Mouse (Mus musculus): ENCODE measurements around the gene Erg. TPM values are rescaled to one million over a fixed set of nuclear protein-coding genes. Genes with fewer than 3 reads are reported as not detected.

Gene Erg
- polyA plus RNA-seq, 1 experiment, result 1.9 TPM

GRCm38 (mm10) chr16:95586726-95587125 is 333 bp upstream of the Erg start:
- 24% methylated on average over 7 of the region's 7 CpGs for WGBS

GRCm38 (mm10) chr16:95585541-95586310 is 667 bp downstream of the Erg start:
- 1% methylated on average over 36 of the region's 36 CpGs for WGBS
- no peak for DNase-seq (ENCODE audit: low read depth, low spot score)

More at GRCm38 (mm10) chr16:95586726-95587125, 333 bp upstream of the Erg start:
- no peak for DNase-seq (ENCODE audit: low read depth, low spot score)

GRCm38 (mm10) chr16:95584751-95585528 is 1.5 kb downstream of the Erg start:
- no peak for DNase-seq (ENCODE audit: low read depth, low spot score)
- 13% methylated on average over 37 of the region's 37 CpGs for WGBS

- 40% methylated on average over 4 of the region's 4 CpGs for WGBS
Observed at GRCm38 (mm10) chr16:95579289-95579688, 7.1 kb downstream of the Erg start.

GRCm38 (mm10) chr16:95573163-95573562 is 13.2 kb downstream of the Erg start:
- WGBS, result 43% methylated on average over 13 of the region's 13 CpGs
- DNase-seq (ENCODE audit: low read depth, low spot score), result no peak

More at GRCm38 (mm10) chr16:95579289-95579688, 7.1 kb downstream of the Erg start:
- DNase-seq (ENCODE audit: low read depth, low spot score), result peak; percentile 11

GRCm38 (mm10) chr16:95570616-95571015 is 15.8 kb downstream of the Erg start:
- no peak for DNase-seq (ENCODE audit: low read depth, low spot score)
- WGBS, result 18% methylated on average over 1 of the region's 1 CpGs

- 67% methylated on average over 4 of the region's 4 CpGs for WGBS
- DNase-seq (ENCODE audit: low read depth, low spot score), result no peak
Observed at GRCm38 (mm10) chr16:95556834-95557233, 29.6 kb downstream of the Erg start.

GRCm38 (mm10) chr16:95553136-95553535 is 33.3 kb downstream of the Erg start:
- 84% methylated on average over 2 of the region's 2 CpGs for WGBS
- no peak for DNase-seq (ENCODE audit: low read depth, low spot score)

GRCm38 (mm10) chr16:95552495-95552894 is 33.9 kb downstream of the Erg start:
- WGBS, result 41% methylated on average over 16 of the region's 16 CpGs
- DNase-seq (ENCODE audit: low read depth, low spot score), result no peak

GRCm38 (mm10) chr16:95550496-95550895 is 35.9 kb downstream of the Erg start:
- WGBS, result 57% methylated on average over 5 of the region's 5 CpGs
- no peak for DNase-seq (ENCODE audit: low read depth, low spot score)

GRCm38 (mm10) chr16:95544753-95545152 is 41.6 kb downstream of the Erg start:
- 78% methylated on average over 5 of the region's 5 CpGs for WGBS
- DNase-seq (ENCODE audit: low read depth, low spot score), result no peak

GRCm38 (mm10) chr16:95543471-95543870 is 42.9 kb downstream of the Erg start:
- no peak for DNase-seq (ENCODE audit: low read depth, low spot score)
- WGBS, result 93% methylated on average over 12 of the region's 12 CpGs

GRCm38 (mm10) chr16:95535151-95535550 is 51.2 kb downstream of the Erg start:
- 74% methylated on average over 3 of the region's 3 CpGs for WGBS
- DNase-seq (ENCODE audit: low read depth, low spot score), result no peak

- no peak for DNase-seq (ENCODE audit: low read depth, low spot score)
- WGBS, result 68% methylated on average over 13 of the region's 13 CpGs
Observed at GRCm38 (mm10) chr16:95532387-95533077, 53.9 kb downstream of the Erg start.

- no peak for DNase-seq (ENCODE audit: low read depth, low spot score)
- 76% methylated on average over 2 of the region's 2 CpGs for WGBS
Observed at GRCm38 (mm10) chr16:95527561-95527960, 58.8 kb downstream of the Erg start.

GRCm38 (mm10) chr16:95519520-95519919 is 66.9 kb downstream of the Erg start:
- WGBS, result 78% methylated on average over 8 of the region's 8 CpGs
- DNase-seq (ENCODE audit: low read depth, low spot score), result no peak

GRCm38 (mm10) chr16:95506051-95506450 is 80.3 kb downstream of the Erg start:
- DNase-seq (ENCODE audit: low read depth, low spot score), result no peak
- 60% methylated on average over 2 of the region's 2 CpGs for WGBS

GRCm38 (mm10) chr16:95496582-95497300 is 89.7 kb downstream of the Erg start:
- DNase-seq (ENCODE audit: low read depth, low spot score), result no peak
- 66% methylated on average over 10 of the region's 10 CpGs for WGBS

GRCm38 (mm10) chr16:95494108-95494507 is 92.3 kb downstream of the Erg start:
- 35% methylated on average over 3 of the region's 3 CpGs for WGBS
- DNase-seq (ENCODE audit: low read depth, low spot score), result no peak

- no peak for DNase-seq (ENCODE audit: low read depth, low spot score)
- 25% methylated on average over 8 of the region's 8 CpGs for WGBS
Observed at GRCm38 (mm10) chr16:95493336-95493735, 93.1 kb downstream of the Erg start.

All from large intestine, adult 2 months (tissue).